Mouse (Mus musculus) spleen, postnatal 10 days (tissue): ENCODE data around the gene Mup2.
"Not testable (repeated sequence)": the region's sequence is repeated elsewhere in the genome, so short reads cannot be mapped to it uniquely, and the experiment has no call there.

Source experiments
- DNase-seq, 2 experiments: peaks; one replicate each; pipeline ENCODE4 v3.0.0; 2021 to 2022; ENCODE audit warnings: low spot score in 2 of 2

The Mup2 gene

GRCm38 (mm10) chr4:60154189-60154588 lies at the start of gene Mup2:
TSS of gene Mup2 (minus strand) at chr4:60154289.
- DNase-seq: not testable (repeated sequence)
